Mouse (Mus musculus) hindbrain, embryonic 16.5 days (tissue): ENCODE results near the gene Map2k1. TPM values are rescaled to one million over a fixed set of nuclear protein-coding genes. Genes with fewer than 3 reads are reported as not detected.

Experiments
- ATAC-seq: fragments of 200-750 bp; cut with Nextera tagmentation; 2 replicates; pipeline ENCODE4 v1.8.0; 2017; ENCODE audit warnings: moderate TSS enrichment, moderate library complexity
- H3K27ac ChIP-seq: fragments of 300-500 bp; sonication (generic); 2 replicates; pipeline ENCODE4 v1.5.1; 2014; ENCODE audit warnings: low read depth, mild to moderate bottlenecking, control low read depth, low read length, moderate library complexity
- H3K27me3 ChIP-seq: fragments of 300-500 bp; sonication (generic); replicated peaks from 2 replicates; pipeline ENCODE4 v1.6.1; 2014; ENCODE audit warnings: low read length; ENCODE audit not compliant: control insufficient read depth, insufficient read depth
- H3K36me3 ChIP-seq: fragments of 300-500 bp; sonication (generic); 2 replicates; pipeline ENCODE4 v1.6.1; 2014; ENCODE audit warnings: mild to moderate bottlenecking, low read length, moderate library complexity, mixed read lengths; ENCODE audit not compliant: control insufficient read depth, insufficient read depth
- H3K4me1 ChIP-seq: fragments of 300-500 bp; sonication (generic); 2 replicates; pipeline ENCODE4 v1.6.1; 2014; ENCODE audit warnings: low read depth, low read length; ENCODE audit not compliant: control insufficient read depth, insufficient read depth
- H3K4me2 ChIP-seq: fragments of 300-500 bp; sonication (generic); 2 replicates; pipeline ENCODE4 v1.6.1; 2014; ENCODE audit warnings: mild to moderate bottlenecking, low read length, control low read depth, moderate library complexity
- H3K4me3 ChIP-seq: fragments of 300-500 bp; sonication (generic); 2 replicates; pipeline ENCODE4 v1.5.1; 2014; ENCODE audit warnings: mild to moderate bottlenecking, low read length, control low read depth, moderate library complexity
- H3K9ac ChIP-seq: fragments of 300-500 bp; sonication (generic); 2 replicates; pipeline ENCODE4 v1.6.1; 2014; ENCODE audit warnings: low read depth, mild to moderate bottlenecking, control low read depth, low read length, moderate library complexity
- H3K9me3 ChIP-seq: fragments of 300-500 bp; sonication (generic); 2 replicates; pipeline ENCODE4 v1.6.1; 2014; ENCODE audit warnings: mild to moderate bottlenecking, low read length, moderate library complexity; ENCODE audit not compliant: control insufficient read depth
- WGBS: fragments of 180-500 bp; shearing (Covaris S2); extraction: QIAGEN DNeasy Blood & Tissue Kit; methylation state at CpG from one replicate; pipeline ENCODE4 v1.1.7; 2014; 5-methylcytosine and 5-hydroxymethylcytosine counted together
- polyA plus RNA-seq: library from polyadenylated mRNA; unstranded; fragments of >200 nt; fragmentation: Nextera tagmentation; extraction: Ambion mirVana; gene quantifications from 2 replicates; pipeline ENCODE4 v1.2.1, GENCODE M21; 2015

Gene Map2k1
- polyA plus RNA-seq, 1 experiment from 2014 or later: 83.9 TPM

GRCm38 (mm10) chr9:64221480-64221879 lies 32.0 kb downstream of the Map2k1 start:
- Histone ChIP-seq H3K27ac (no peak overlapping the region), H3K9ac (no peak overlapping the region), H3K4me3 (no peak overlapping the region), H3K4me2 (no peak overlapping the region), H3K36me3 (no peaks in the 10 kb centered on the region), H3K9me3 (no peaks in the 10 kb centered on the region), H3K27me3 (no peaks in the 10 kb centered on the region), H3K4me1 (no peaks in the 10 kb centered on the region)
- ATAC-seq: no peak
- WGBS: 89% methylated on average over 4 of the region's 4 CpGs

GRCm38 (mm10) chr9:64220603-64221002 lies 32.8 kb downstream of the Map2k1 start:
- no peak for ATAC-seq
- Histone ChIP-seq H3K9ac (no peak overlapping the region), H3K27ac (no peak overlapping the region), H3K27me3 (no peaks in the 10 kb centered on the region), H3K36me3 (no peaks in the 10 kb centered on the region), H3K4me1 (no peaks in the 10 kb centered on the region), H3K9me3 (no peaks in the 10 kb centered on the region), H3K4me3 (no peak overlapping the region), H3K4me2 (no peak overlapping the region)
- WGBS: 54% methylated on average over 1 of the region's 1 CpGs

- H3K4me2 ChIP-seq: no peak overlapping the region
- H3K4me3 ChIP-seq: no peak overlapping the region
- no peak for ATAC-seq
- H3K4me1 ChIP-seq: no peaks in the 10 kb centered on the region
- H3K27me3 ChIP-seq: no peaks in the 10 kb centered on the region
- no peaks in the 10 kb centered on the region for H3K36me3 ChIP-seq
- H3K9ac ChIP-seq: no peak overlapping the region
- H3K9me3 ChIP-seq: no peaks in the 10 kb centered on the region
- H3K27ac ChIP-seq: no peak overlapping the region
- 84% methylated on average over 10 of the region's 10 CpGs for WGBS
Observed at GRCm38 (mm10) chr9:64219772-64220420, 33.5 kb downstream of the Map2k1 start.

GRCm38 (mm10) chr9:64219305-64219704 lies 34.1 kb downstream of the Map2k1 start:
- Histone ChIP-seq H3K4me3 (no peak overlapping the region), H3K4me1 (no peaks in the 10 kb centered on the region), H3K27ac (no peak overlapping the region), H3K4me2 (no peak overlapping the region), H3K36me3 (no peaks in the 10 kb centered on the region), H3K9ac (no peak overlapping the region), H3K27me3 (no peaks in the 10 kb centered on the region), H3K9me3 (no peaks in the 10 kb centered on the region)
- WGBS: 64% methylated on average over 1 of the region's 1 CpGs
- ATAC-seq: no peak

- H3K4me3 ChIP-seq: no peak overlapping the region
- no peak overlapping the region for H3K27ac ChIP-seq
- no peaks in the 10 kb centered on the region for H3K9me3 ChIP-seq
- no peak overlapping the region for H3K4me2 ChIP-seq
- H3K9ac ChIP-seq: no peak overlapping the region
- H3K36me3 ChIP-seq: no peaks in the 10 kb centered on the region
- no peaks in the 10 kb centered on the region for H3K4me1 ChIP-seq
- ATAC-seq: no peak
- H3K27me3 ChIP-seq: no peaks in the 10 kb centered on the region
Observed at GRCm38 (mm10) chr9:64217887-64218286, 35.5 kb downstream of the Map2k1 start.

- no peak for ATAC-seq
- H3K27ac ChIP-seq: no peak overlapping the region
- WGBS: 100% methylated on average over 2 of the region's 2 CpGs
- no peaks in the 10 kb centered on the region for H3K9me3 ChIP-seq
- no peak overlapping the region for H3K9ac ChIP-seq
- no peaks in the 10 kb centered on the region for H3K4me1 ChIP-seq
- H3K4me3 ChIP-seq: no peak overlapping the region
- H3K4me2 ChIP-seq: no peak overlapping the region
- no peaks in the 10 kb centered on the region for H3K36me3 ChIP-seq
- H3K27me3 ChIP-seq: no peaks in the 10 kb centered on the region
Observed at GRCm38 (mm10) chr9:64216641-64217040, 36.8 kb downstream of the Map2k1 start.

GRCm38 (mm10) chr9:64216090-64216489 lies 37.3 kb downstream of the Map2k1 start:
- Histone ChIP-seq H3K27me3 (no peaks in the 10 kb centered on the region), H3K9me3 (no peaks in the 10 kb centered on the region), H3K36me3 (no peaks in the 10 kb centered on the region), H3K4me2 (no peak overlapping the region), H3K4me1 (no peaks in the 10 kb centered on the region), H3K27ac (no peak overlapping the region), H3K4me3 (no peak overlapping the region), H3K9ac (no peak overlapping the region)
- 77% methylated on average over 4 of the region's 4 CpGs for WGBS
- ATAC-seq: no peak

GRCm38 (mm10) chr9:64214452-64214851 lies 39.0 kb downstream of the Map2k1 start:
- no peak overlapping the region for H3K4me2 ChIP-seq
- no peaks in the 10 kb centered on the region for H3K27me3 ChIP-seq
- no peak overlapping the region for H3K9ac ChIP-seq
- H3K9me3 ChIP-seq: no peaks in the 10 kb centered on the region
- H3K36me3 ChIP-seq: no peaks in the 10 kb centered on the region
- H3K4me3 ChIP-seq: no peak overlapping the region
- 92% methylated on average over 17 of the region's 17 CpGs for WGBS
- H3K27ac ChIP-seq: no peak overlapping the region
- no peak for ATAC-seq
- no peaks in the 10 kb centered on the region for H3K4me1 ChIP-seq

GRCm38 (mm10) chr9:64207509-64208084 lies 45.8 kb downstream of the Map2k1 start:
- H3K27me3 ChIP-seq: no peaks in the 10 kb centered on the region
- peaks cover 3% of the 10 kb centered on the region; the same call in 1 of the 2 replicates for H3K36me3 ChIP-seq
- 80% methylated on average over 3 of the region's 3 CpGs for WGBS
- no peak for ATAC-seq
- no peaks in the 10 kb centered on the region for H3K9me3 ChIP-seq
- no peaks in the 10 kb centered on the region for H3K4me1 ChIP-seq
- no peak overlapping the region for H3K4me2 ChIP-seq
- no peak overlapping the region for H3K4me3 ChIP-seq
- no peak overlapping the region for H3K9ac ChIP-seq
- H3K27ac ChIP-seq: no peak overlapping the region
